Mouse (Mus musculus): ENCODE measurements around the gene Upk1a.

DNA sequence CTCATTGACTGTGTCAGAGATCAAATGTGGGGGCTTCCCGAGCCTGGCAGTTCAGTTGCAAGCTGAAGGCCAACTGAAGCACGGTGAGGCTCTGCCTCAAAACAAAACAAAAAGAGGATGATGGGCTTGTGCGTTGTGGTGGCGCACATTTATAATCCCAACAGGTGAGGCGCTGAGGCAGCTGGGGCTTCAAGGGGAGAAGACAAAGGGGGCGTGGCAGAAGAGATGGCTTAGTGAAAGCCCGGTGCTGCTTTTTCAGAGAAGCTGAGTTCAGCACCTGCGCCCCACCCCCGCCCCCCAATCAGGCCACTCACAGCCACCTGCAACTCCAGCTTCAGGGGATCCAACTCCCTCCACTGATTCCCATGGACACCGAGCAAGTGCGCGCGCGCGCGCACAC is 4.2 kb downstream of the Upk1a start:
- TF ChIP-seq POLR2A (IDR thresholded peaks at IDR 0.05; ENCODE audit: extremely low read depth, insufficient read depth, low read length), result no peak
- TF ChIP-seq CTCF (IDR thresholded peaks at IDR 0.05; ENCODE audit: extremely low read depth, insufficient read depth, low read length), result no peak
